Mouse (Mus musculus) kidney, postnatal 0 days (tissue): ENCODE data around the gene Fcf1. TPM values are rescaled to one million over a fixed set of nuclear protein-coding genes. Genes with fewer than 3 reads are reported as not detected.

ENCODE experiments used
- ATAC-seq: fragments of 200-750 bp; cut with Nextera tagmentation; replicated peaks from 2 replicates; pipeline ENCODE4 v1.8.0; 2017; ENCODE audit warnings: low read depth, moderate number of reproducible peaks, moderate TSS enrichment, moderate library complexity; ENCODE audit not compliant: low FRiP score
- DNase-seq: peaks from one replicate; pipeline ENCODE4 v3.0.0-alpha.2; 2016; ENCODE audit warnings: low spot score
- H3K27ac ChIP-seq: fragments of 300-500 bp; sonication (generic); 2 replicates; pipeline ENCODE4 v1.5.1; 2014; ENCODE audit warnings: mild to moderate bottlenecking
- H3K27me3 ChIP-seq: fragments of 300-500 bp; sonication (generic); 2 replicates; pipeline ENCODE4 v1.6.1; 2014; ENCODE audit warnings: low read length, mixed read lengths; ENCODE audit not compliant: insufficient read depth
- H3K36me3 ChIP-seq: fragments of 300-500 bp; sonication (generic); 2 replicates; pipeline ENCODE4 v1.6.1; 2014; ENCODE audit warnings: low read length, mixed read lengths; ENCODE audit not compliant: insufficient read depth
- H3K4me1 ChIP-seq: fragments of 300-500 bp; sonication (generic); replicated peaks from 2 replicates; pipeline ENCODE4 v1.6.1; 2014; ENCODE audit warnings: antibody characterized with exemption, low read length, mixed read lengths; ENCODE audit not compliant: insufficient read depth
- H3K4me2 ChIP-seq: fragments of 300-500 bp; sonication (generic); 2 replicates; pipeline ENCODE4 v1.6.1; 2014; ENCODE audit warnings: mild to moderate bottlenecking, low read length, moderate library complexity, mixed read lengths
- H3K4me3 ChIP-seq: fragments of 300-500 bp; sonication (generic); replicated peaks from 2 replicates; pipeline ENCODE4 v1.5.1; 2014; ENCODE audit warnings: low read depth, low read length
- H3K9ac ChIP-seq: fragments of 300-500 bp; sonication (generic); 2 replicates; pipeline ENCODE4 v1.6.1; 2014; ENCODE audit warnings: low read depth, low read length
- H3K9me3 ChIP-seq: fragments of 300-500 bp; sonication (generic); replicated peaks from 2 replicates; pipeline ENCODE4 v1.6.1; 2016; ENCODE audit warnings: low read length, inconsistent platforms, mixed read lengths
- CTCF ChIP-seq: IDR thresholded peaks from 2 replicates; pipeline ENCODE4 v1.5.1; 2016; ENCODE audit warnings: antibody characterized with exemption, low read depth, mild to moderate bottlenecking, moderate library complexity
- WGBS: fragments of 180-500 bp; shearing (Covaris S2); extraction: QIAGEN DNeasy Blood & Tissue Kit; methylation state at CpG from one replicate; pipeline ENCODE4 v1.1.7; 2014; 5-methylcytosine and 5-hydroxymethylcytosine counted together
- polyA plus RNA-seq: library from polyadenylated mRNA; unstranded; fragments of >200 nt; fragmentation: Nextera tagmentation; extraction: Ambion mirVana; gene quantifications from 2 replicates; pipeline ENCODE4 v1.2.1, GENCODE M21; 2015

The Fcf1 gene
- polyA plus RNA-seq = 137 and 143 TPM in 2 replicates

DNA sequence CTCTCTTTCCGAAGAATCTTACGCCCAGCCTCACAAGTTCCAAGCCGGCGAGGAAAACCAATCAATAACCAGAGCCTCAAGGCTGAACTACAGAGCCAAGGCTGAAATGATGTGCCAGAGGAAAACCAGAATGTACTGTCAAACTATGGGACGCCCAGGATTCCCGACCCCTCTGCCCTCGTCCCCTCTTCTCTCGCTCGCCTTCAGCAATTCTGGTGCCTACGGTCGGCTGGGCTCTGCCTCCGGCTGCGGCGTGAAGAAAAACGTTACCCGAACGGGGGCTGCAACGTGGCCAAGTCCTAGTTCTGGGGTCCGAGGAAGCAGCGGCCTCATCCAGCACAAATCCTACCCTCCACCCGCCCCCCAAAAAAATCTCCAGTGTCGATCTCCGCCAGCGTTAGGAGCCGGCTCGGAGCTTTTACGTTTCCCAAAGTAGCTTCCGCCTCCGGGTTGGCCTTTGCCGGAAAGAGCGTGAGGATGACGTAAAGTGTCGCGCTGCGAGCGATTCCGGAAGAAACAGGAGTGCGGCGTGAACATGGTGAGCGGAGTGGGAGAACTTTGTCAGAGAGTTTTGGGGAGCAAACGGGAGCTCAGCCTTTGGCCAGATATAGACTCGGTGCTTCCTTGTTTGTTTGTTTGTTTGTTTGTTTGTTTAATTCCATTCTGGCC, at the start of gene Fcf1, which contains the start of gene Arel1:
TSS of gene Fcf1 (plus strand) at position 470 of the 669 bp plus-strand sequence.
TSS of gene Arel1 (minus strand) at position 473 of the 669 bp plus-strand sequence.
- Histone ChIP-seq H3K27me3 (no peaks in the 10 kb centered on the region), H3K9me3 (no peaks in the 10 kb centered on the region), H3K27ac (peak within 1 kb of the TSS; percentile 5; the same call in 1 of the 2 replicates), H3K36me3 (peaks cover 5% of the 10 kb centered on the region), H3K4me2 (peak within 1 kb of the TSS; percentile 90), H3K4me3 (peak within 1 kb of the TSS; percentile 91), H3K4me1 (peaks cover 4% of the 10 kb centered on the region; the same call in 1 of the 2 replicates), H3K9ac (peak within 1 kb of the TSS; percentile 69)
- peak; percentile 77 for ATAC-seq
- peak; percentile 96 for DNase-seq
- TF ChIP-seq CTCF = no peak
- WGBS = under 1% methylated on average over 42 of the region's 42 CpGs

DNA sequence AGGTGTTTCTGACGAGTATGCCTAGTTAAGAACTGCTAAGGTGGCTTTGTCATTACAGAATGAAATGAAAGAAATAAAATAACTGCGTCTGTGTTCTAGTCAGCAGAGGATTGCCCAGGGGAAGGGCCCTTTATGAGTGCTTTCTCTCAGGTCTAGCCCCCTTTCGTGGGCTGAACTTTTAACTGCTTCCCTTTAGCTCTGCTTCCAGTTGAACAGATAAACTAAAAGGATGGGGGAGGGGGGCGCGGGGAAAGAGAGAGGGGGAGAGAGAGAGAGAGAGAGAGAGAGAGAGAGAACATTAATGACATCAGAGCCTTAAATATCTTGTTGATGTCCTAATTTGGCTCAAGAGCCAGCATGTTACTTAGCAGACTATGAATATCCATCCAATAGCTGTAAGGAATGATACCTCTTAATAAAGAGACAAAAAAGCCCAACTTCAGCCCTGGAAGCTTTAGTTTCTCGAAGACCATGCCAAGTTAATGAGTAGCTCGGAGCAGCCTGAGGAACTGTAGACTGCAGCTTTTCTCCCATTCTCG, 48.7 kb upstream of the Fcf1 start:
- Histone ChIP-seq H3K36me3 (peaks cover 44% of the 10 kb centered on the region), H3K4me1 (no peaks in the 10 kb centered on the region), H3K4me2 (no peak overlapping the region), H3K9ac (no peak overlapping the region), H3K9me3 (no peaks in the 10 kb centered on the region), H3K27ac (no peak overlapping the region), H3K4me3 (no peak overlapping the region), H3K27me3 (no peaks in the 10 kb centered on the region)
- DNase-seq (no peak), ATAC-seq (no peak)
- no peak for TF ChIP-seq CTCF
- 76% methylated on average over 8 of the region's 8 CpGs for WGBS

DNA sequence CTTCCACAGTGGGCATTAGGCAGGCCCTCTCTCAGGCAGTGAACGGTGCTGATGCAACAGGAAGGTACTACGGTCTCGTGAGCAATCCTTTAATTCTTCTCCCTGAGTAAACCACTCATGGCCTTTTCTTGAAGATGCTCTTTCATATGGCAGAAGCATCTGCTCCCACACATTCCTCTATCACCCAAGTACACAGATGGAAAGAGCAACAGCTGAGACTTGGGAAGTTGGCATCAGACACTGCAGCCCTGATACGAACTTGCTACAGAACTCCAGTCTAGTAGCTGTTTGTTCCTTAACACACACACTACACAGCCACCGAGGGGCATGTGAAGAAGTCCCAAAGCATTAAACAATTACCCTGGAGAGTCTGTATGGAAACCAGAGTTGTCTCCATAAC, 46.4 kb upstream of the Fcf1 start:
- WGBS = 93% methylated on average over 5 of the region's 5 CpGs
- no peak for DNase-seq
- no peak overlapping the region for H3K4me2 ChIP-seq
- H3K4me1 ChIP-seq = no peaks in the 10 kb centered on the region
- H3K9me3 ChIP-seq = no peaks in the 10 kb centered on the region
- peaks cover 38% of the 10 kb centered on the region for H3K36me3 ChIP-seq
- no peaks in the 10 kb centered on the region for H3K27me3 ChIP-seq
- H3K9ac ChIP-seq = no peak overlapping the region
- H3K27ac ChIP-seq = no peak overlapping the region
- no peak for TF ChIP-seq CTCF
- no peak overlapping the region for H3K4me3 ChIP-seq
- no peak for ATAC-seq

DNA sequence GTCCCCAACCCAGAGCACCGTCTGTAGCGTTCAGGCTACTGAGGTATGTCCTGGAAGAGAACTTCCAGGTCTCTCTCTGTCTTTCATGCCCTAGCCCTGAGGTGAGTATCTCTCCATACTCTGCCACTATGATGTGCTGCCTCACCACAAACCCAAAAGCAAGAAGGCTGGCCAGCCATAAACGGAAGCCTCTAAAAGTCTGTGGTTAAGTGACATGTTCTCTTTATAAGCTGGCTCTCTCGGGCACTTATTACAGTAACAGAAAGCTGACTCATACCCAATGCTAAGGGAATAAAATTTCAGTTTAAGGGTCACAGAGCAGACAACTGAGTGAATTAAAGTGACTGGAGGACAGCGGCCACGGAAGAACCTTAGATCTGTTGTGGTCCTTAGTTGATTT, 44.2 kb upstream of the Fcf1 start:
- WGBS = 91% methylated on average over 6 of the region's 6 CpGs
- Histone ChIP-seq H3K4me2 (no peak overlapping the region), H3K36me3 (peaks cover 36% of the 10 kb centered on the region), H3K4me1 (no peaks in the 10 kb centered on the region), H3K27ac (no peak overlapping the region), H3K9me3 (no peaks in the 10 kb centered on the region), H3K27me3 (no peaks in the 10 kb centered on the region), H3K9ac (no peak overlapping the region), H3K4me3 (no peak overlapping the region)
- DNase-seq (no peak), ATAC-seq (no peak)
- no peak for TF ChIP-seq CTCF

DNA sequence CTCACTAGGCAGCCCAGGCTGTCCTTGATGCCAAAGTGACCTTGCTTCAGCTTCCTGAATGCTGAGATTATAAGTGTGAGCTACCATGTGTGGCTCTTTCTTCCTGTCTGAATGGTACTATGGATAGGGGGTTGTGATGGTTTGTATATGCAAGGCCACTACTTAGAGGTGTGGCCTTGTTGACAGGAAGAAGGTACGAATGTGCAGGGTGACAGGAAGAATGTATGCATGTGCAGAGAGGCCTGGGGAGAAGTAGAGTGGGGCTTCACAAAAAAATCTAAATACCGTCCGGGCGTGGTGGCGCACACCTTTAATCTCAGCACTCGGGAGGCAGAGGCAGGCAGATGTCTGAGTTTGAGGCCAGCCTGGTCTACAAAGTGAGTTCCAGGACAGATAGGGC, 38.5 kb upstream of the Fcf1 start:
- no peak overlapping the region for H3K9ac ChIP-seq
- DNase-seq = no peak
- WGBS = 94% methylated on average over 6 of the region's 6 CpGs
- H3K27me3 ChIP-seq = no peaks in the 10 kb centered on the region
- ATAC-seq = no peak
- H3K9me3 ChIP-seq = no peaks in the 10 kb centered on the region
- no peaks in the 10 kb centered on the region for H3K4me1 ChIP-seq
- no peak for TF ChIP-seq CTCF
- H3K4me3 ChIP-seq = no peak overlapping the region
- no peak overlapping the region for H3K4me2 ChIP-seq
- H3K36me3 ChIP-seq = peaks cover 45% of the 10 kb centered on the region
- no peak overlapping the region for H3K27ac ChIP-seq

DNA sequence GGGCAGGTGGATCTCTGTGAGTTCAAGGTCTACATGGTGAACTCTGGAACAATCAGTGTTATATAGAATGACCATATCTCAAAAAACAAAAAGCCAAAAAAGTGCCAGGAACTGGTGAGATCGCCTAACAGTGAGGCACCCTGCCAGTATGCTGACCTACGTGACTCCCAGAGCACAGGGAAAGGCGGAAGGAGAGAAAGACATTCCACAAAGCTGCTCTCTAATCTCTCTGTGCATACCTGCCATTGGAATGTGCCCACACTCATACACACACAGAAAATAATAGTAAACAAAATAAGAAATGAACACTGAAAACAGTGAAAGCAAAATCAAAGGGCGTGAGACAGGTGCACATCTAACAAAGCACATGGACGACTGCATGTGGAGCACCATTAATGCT, 35.4 kb upstream of the Fcf1 start:
- Histone ChIP-seq H3K9ac (no peak overlapping the region), H3K27ac (no peak overlapping the region), H3K36me3 (peaks cover 48% of the 10 kb centered on the region), H3K4me1 (no peaks in the 10 kb centered on the region), H3K4me2 (no peak overlapping the region), H3K27me3 (no peaks in the 10 kb centered on the region), H3K9me3 (no peaks in the 10 kb centered on the region), H3K4me3 (no peak overlapping the region)
- 90% methylated on average over 5 of the region's 5 CpGs for WGBS
- ATAC-seq (no peak), DNase-seq (no peak)
- TF ChIP-seq CTCF = no peak
